Mouse (Mus musculus): ENCODE measurements around the gene Adamts16.
A peak's percentile ranks its signal among the peaks of the same experiment; 100 is the strongest.

The Adamts16 gene

DNA sequence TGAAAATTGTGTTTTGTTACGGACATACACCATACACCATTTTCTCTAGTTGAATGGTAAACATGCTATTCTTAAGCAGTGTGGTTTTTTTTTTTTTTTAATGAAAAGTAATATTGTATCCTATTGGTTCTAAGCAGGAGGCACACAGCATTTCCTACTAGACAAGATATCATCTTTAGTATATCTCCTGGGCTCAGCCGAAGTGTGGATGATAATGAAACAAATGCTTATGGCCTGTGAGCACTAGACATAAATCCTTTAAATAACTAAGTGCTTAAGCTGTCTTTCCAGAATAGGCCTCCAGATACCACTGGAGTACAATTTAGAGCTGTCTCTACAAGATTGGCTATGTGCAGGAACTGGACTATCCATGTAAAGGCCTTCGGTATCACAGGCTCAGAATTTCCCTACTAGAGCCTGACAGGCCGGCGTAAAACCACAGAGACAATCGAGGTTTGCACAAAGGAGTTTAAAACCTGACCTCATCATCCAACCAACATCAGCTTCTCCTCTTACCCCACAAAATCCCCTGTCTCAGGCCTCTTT, 8.9 kb downstream of the Adamts16 start:
- DNase-seq (ENCODE audit: low read depth, low spot score) = no peak

DNA sequence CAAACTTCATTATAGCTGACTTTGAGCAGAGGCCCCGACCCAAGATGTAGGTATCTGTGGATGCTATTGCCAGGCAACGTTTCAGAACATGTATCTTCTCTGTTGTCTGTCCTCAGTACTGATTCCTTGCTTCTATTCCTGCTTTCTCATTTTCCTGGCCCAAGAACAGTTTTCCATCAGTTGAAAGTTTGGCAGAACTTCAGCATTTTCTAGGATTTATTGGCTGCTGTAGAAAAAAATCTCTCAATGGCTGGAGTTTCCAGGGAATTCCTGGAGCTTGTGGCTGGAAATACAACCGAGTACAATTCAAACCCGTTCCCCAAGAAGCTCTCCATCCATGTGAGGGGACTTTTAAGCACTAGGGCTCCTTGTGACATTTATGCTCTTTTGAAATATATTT, 10.6 kb downstream of the Adamts16 start:
- peak; percentile 65 for DNase-seq (ENCODE audit: low read depth, low spot score)

DNA sequence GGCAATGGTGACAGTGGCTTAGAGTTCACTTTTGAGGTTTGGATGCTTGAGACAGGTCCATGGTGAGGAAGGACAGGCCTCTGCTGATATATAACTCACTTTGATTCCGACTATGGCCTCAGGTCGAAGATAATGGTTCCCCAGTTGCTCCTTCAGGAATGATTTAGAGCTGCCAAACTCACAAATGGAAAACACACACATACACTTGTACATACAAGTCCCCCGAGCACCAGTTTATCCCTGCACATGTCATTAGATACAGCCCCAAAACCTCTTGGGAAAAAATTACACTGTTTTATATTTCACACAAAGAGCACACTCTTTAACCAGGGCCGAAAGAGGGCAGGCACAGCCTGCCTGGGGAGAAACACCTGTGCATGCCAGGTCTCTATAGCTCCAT, 14.1 kb downstream of the Adamts16 start:
- no peak for DNase-seq (ENCODE audit: low read depth, low spot score)

DNA sequence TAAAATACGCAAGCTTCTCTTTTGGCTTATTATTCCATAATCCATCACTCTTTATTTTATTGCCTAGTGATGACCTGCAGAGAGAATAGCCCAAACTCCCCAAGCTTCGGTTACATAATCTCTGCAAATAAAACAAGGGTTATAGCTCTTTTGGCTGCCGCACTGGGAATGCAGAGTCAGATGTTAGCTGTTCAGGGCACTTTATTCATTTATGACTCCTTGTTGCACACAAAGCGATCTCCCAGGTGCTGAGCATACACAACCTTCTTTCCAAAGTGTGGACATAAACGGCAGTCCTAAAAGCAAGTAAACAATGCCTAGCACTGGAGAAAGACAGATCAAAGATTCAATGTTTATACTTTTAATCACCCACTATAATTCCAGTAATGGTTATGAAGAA, 16.3 kb downstream of the Adamts16 start:
- no peak for DNase-seq (ENCODE audit: low read depth, low spot score)

DNA sequence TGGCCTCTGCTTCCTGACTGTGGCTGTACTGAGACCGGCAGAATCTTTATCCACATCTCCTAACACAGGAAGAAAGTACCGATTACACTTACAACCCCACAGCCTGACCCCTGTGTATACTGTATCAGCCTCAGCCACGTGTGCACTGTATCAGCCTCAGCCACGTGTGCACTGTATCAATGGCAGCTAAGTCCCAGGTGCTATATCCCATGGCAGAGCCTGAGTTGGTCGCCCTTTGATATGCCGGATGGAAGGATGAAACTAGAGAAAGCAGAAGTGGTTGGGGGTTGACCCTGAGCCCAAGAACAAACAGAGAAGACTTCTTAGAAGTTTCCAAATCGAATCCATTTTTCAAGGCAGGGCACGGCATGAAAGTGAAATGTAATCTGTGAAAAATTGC, 17.9 kb downstream of the Adamts16 start:
- DNase-seq (ENCODE audit: low read depth, low spot score) = no peak

DNA sequence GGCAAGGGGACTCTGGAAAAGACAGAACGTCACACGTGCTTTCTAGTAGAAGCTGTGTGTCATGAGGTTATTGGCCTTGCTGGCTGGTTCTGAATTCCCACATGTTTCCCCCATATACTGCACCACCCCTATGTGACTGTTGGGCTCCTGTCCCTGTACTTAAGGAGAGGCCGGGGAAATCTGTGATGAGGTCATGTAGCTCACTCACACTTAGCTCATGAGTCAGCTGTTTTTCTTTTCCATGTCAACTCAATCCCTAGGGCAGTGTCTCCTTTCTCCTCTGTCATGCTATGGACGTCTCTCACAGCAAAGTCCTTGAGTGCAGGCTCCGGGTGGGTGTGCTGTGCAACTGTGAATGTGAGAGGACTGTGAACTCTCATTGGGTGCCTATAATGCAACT, 22.6 kb downstream of the Adamts16 start:
- DNase-seq (ENCODE audit: low read depth, low spot score) = peak; percentile 44

DNA sequence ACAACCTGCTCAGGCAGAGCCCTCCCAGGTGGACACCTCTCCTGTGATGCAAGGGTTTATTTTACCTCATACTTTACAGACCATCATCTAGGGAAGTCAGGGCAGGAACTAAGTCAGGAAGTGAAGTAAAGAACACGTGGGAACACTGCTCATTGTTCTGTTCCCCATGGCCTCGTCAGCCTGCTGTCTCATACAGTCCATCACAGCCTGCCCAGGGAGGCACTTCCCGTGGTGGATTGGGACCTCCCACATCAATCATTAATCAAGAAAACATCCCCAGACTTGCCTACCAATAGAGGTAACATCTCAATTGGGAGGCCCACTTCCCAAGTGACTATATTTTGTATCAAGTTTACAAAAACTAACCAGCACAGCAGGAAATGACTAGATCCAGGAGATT, 27.2 kb downstream of the Adamts16 start:
- DNase-seq (ENCODE audit: low read depth, low spot score) = no peak

DNA sequence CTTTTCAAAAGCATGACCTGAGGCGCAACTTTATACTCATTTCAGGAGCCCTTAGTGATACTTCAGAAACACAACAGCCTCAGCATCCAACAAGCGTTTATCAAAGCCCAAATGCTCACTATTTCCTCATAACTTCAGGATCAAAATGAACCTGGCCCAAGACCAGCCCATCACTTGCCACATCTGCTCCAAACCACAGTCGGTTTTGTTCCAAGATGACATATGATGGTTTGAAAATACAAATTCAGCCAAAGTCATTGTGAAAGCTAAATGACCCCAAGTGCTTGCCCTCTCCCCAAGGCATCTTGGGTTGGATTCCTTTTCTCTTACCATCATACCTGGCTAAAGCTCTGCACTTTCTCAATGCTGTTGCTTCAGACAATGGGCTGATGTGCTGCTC, 36.1 kb downstream of the Adamts16 start:
- peak; percentile 79 for DNase-seq (ENCODE audit: low read depth, low spot score)

DNA sequence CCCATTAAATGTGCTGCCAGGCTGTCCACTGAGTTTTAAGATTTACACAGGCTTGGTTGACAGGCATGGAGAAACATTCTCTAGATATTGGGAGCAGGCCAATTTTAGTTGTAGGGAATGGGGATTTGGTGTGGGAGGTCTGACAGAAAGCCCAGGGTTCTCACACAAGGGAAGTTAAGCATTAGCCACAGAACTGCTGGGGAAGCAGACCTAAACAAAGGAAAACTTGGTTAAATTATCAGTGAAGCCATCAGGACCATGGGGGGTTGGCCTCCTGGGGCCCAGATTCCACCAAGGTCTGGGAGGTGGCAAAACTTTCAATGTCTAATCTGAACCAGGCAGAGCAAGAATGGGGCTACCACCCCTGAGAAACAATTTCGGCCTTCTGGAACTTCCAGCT, 38.8 kb downstream of the Adamts16 start:
- peak; percentile 31 for DNase-seq (ENCODE audit: low read depth, low spot score)

DNA sequence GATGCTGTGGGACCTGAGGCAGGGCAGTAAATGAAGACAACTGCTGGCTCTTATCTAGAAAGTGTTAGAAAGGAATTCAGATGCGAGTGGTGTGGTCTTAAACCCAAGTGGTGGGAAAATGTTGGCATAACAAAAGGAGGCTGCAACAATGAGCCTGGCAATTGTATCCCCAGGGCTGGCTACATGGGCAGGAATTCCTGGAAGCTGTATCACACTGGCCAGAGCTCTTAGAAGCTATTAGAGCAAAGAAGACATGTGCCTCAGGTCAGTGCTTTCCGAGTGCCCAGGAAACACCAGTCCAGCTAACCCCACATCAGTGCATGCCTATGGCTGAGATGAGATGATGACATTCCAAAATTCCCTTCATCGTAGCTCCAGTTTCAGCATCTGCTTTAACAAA, 42.3 kb downstream of the Adamts16 start:
- no peak for DNase-seq (ENCODE audit: low read depth, low spot score)

DNA sequence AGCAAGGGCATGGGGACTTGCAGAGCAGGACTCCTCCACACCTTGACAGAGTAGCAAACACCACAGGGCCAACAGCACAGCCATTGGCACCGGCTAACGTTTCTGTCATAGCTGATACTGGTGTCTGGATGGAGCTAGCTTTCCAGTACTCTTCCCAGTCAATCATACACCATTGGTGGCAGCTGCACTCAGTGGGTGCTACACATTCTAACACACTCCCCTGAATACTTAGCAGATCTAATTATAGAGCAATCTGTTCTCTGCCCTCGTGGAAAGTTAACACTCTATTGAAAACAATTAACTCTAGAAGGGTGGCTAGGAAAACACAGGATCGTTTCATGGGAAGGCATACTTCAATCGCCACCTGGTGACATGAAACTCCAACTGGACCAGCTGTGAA, 43.2 kb downstream of the Adamts16 start:
- DNase-seq (ENCODE audit: low read depth, low spot score) = no peak

DNA sequence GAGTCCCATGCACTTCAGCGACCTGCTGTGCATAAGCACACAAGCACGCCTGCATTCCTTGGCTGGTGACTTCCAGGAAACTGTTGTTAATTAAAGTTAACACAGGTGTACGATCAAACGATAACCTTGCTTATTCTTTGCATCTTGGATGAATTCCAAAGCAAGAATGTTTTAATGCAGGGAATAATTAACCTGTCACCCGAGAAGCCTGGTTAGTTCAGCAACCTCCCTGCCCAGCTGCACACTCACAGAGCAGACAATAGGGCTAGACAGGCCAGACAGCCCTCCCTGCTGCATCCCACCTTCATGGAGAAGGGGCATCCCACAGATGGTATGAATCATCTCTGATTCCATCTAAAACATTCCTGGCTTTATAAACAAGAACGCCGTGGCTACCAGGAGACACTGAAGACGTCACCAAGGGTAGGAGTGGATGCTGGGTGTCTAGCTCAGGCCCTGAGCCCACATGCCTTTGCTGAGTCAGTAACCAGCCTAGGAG, 47.5 kb downstream of the Adamts16 start:
- DNase-seq (ENCODE audit: low read depth, low spot score) = peak; percentile 90

DNA sequence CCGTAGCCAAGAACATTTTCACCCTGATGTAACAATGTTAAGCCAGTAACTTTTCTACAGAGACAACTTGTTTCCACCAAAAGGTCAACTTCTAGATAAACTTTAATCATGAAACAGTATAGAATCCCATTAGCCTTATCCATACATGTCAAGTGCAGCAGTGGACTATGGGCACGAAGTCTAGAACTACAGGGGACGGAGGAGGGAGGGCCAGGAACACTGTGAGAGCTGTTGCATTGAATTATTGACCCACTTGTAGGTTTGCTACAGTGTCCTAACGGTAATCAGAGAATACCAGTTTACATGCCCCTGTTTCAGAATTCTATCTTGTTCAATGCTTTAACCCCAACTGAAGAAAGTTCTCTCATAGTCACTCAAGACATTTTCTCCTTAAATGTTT, 48.0 kb downstream of the Adamts16 start:
- peak; percentile 28 for DNase-seq (ENCODE audit: low read depth, low spot score)

DNA sequence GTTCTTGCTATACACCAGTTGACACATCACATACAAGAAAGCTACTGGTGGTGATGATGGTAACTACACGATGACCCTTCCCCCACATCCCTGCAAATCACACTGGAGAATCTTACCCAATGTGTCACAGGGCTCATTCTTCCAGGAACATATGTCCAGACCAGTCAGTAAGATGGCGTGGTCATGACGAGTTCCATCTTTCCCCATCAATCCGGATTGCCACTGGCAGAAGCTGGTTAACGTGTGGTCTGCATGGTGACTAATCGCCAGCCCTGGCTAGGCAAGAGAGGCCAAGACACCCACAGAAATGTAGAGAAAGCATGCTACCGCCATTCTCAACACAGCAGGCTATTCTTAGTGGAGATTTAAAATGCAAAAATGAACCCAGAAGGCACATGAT, 48.7 kb downstream of the Adamts16 start:
- DNase-seq (ENCODE audit: low read depth, low spot score) = peak; percentile 92

DNA sequence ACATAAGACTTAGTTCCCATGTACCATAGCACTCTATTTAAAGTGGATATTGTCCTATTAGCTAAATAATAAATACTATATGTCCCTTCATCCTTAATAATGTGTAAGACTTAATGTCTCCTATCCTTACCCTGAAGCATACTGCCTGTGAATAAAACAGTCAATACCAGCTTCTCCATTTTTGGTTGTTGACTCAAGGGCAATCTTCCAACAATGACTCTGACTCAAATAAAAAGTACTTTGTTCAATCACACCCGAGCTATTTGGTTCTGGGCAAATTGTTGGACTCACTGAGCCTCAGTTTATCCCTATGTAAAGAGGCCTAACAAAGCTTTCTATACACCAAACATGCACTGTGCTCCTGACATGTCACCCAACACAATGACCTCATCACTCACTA, 51.8 kb downstream of the Adamts16 start:
- peak; percentile 64 for DNase-seq (ENCODE audit: low read depth, low spot score)

DNA sequence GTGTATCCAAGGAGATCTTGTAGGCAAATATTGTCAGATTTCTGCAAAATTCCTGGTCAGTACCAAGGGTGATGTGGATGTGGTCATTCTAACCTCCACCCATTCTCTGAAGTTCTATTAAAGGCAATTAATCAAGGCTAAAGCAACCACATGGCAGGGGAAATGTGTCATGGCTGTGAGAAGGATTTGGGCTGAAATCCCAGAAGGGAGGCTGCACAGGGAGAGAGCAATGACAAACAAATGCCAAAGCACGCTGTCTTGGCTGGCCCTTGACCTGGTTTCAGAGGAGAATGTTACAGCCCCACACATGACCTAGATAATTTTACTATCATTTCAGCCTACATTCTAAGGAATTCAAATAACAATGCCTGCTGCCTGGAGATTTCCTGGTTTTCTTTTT, 52.6 kb downstream of the Adamts16 start:
- DNase-seq (ENCODE audit: low read depth, low spot score) = peak; percentile 96

DNA sequence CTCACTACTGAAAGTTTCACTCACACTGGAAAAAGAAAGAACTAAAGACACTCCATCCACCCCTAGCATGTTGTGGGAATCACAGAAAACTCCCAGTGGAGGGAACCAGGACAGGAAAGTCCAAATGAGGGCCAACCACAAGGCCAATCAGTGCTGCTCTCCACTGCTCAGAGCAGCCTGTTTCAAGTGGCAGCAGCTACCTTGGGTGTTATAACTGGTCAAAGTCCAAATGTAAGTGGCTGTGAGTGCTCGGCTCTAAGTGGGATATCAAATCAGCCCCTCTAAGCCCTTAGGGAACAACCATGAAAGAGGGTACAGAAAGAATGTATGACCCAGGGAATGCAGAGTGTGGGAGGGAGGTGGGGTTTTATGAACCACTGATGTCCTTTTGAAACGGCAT, 56.5 kb downstream of the Adamts16 start:
- DNase-seq (ENCODE audit: low read depth, low spot score) = no peak

DNA sequence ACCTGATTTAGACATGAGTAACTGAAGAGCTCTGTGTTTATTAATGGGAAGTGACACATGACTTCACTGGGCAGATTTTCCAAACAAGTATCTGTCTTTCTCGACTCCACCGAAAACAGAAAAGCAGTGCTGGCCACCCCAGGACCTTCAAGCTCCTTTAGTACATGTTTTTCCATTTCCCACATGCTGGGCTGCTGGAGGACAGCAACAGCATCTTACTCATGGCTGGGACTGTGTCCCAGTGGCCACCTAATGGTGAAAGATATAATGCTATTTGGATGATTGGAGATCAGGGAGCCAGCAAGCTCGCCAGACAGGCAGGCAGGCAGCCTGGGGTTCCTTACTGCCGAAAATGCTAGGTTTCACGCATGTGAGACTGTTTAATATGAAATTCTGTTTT, 57.5 kb downstream of the Adamts16 start:
- DNase-seq (ENCODE audit: low read depth, low spot score) = peak; percentile 77

DNA sequence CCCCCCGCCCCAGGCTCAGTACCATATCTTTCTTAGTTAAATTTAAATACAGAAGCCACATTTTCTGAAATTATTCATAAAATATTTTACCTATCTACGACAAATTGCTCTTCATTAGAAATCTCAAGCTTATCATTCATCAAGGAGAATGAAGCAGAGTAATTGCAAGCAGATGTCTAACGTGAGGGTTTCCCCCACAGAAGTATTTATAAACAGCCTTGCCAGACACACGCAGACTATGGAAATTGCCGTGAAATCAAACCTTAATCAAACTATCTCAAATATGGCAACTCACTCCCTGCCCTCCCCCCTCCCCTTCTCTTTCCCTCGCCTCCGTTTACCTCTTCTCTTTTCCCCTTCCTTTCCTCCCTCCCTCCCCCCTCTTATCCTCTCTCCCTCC, 61.8 kb downstream of the Adamts16 start:
- DNase-seq (ENCODE audit: low read depth, low spot score) = peak; percentile 42

DNA sequence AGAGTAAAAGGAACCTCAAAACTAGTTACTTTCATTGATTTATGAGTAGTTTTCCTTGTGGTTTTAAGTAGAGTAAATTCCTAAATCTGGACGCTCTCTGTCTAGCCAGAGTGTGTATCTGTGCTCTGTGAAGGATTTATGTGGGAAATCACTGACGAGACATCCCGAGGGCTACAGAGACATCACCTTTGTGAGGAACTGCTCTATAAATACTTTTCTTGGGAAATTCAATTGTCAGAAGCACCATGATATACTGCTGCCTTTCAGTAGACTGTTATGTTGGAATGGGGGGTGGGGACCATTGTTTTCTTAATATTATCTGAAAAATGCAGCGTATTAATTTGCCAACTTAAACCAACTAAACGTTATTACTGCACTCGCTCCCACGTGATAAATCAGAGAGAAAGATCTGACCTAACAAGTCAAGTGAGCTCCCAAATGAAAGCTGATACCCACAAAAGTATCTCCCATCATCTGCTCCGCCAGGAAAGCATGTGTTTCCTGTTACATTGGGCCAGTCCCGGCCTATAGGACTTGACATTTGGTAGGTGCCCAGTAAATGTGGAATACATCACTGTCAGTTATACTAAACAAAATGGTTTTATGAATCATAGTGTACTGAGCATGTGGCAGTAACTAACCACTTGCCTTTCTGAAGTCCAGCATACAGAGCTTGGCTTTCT, 62.6 kb downstream of the Adamts16 start:
- DNase-seq (ENCODE audit: low read depth, low spot score) = peak; percentile 98

DNA sequence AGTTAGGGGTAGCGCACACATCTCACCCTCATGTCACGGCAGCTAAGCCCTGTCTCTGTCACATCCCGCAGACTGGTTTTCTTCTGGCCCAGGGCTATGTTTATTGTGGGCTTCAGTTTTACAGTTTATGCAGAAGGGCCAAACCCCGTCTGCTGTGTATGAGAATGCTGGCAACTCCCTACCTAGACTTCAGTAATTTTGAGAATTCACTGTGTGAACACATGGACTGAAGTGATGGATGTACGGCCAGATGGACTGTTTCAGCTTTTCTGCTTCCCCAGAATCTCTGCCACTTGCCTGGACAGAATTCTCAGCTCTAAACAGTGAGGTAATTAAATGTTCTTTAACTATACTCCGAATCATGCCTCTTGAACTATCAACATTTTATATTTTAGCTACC, 70.5 kb downstream of the Adamts16 start:
- no peak for DNase-seq (ENCODE audit: low read depth, low spot score)

DNA sequence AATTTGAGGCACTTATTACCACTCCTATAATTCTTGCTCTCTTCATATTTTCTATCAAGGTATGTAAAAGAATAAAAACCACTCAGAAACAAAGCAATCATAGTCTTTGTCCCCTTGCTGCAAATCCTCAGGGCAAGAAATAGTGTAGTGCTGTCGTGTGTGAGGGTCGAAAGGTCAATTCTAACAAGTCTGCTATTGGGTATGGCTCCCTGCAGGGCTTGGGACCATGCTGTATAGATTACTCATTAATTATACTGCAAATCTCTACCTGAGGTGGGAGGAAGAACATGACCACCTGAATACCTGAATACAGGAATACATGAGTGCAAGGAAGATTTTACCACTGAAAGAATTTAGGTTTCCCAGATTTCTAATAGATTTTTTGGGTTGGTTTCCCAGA, 72.5 kb downstream of the Adamts16 start:
- DNase-seq (ENCODE audit: low read depth, low spot score) = no peak

DNA sequence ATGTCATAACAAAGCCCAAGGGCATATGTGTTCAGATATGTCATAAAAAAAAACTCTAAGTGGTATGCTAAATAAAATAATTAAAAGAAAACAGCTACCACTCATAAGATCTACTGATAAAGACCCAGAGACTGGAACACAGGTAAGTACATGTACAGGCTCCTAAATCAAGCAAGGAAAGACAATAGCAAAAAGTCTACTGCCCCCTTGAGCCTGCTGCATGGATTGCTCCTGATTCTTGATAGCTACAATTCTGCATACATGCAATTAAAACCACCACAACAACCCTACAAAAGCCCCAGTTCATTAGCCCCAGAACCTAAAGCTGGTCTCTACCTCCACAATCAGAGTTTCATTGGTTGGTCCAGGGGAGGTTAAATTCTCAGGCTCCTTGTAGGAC, 74.1 kb downstream of the Adamts16 start:
- peak; percentile 57 for DNase-seq (ENCODE audit: low read depth, low spot score)

DNA sequence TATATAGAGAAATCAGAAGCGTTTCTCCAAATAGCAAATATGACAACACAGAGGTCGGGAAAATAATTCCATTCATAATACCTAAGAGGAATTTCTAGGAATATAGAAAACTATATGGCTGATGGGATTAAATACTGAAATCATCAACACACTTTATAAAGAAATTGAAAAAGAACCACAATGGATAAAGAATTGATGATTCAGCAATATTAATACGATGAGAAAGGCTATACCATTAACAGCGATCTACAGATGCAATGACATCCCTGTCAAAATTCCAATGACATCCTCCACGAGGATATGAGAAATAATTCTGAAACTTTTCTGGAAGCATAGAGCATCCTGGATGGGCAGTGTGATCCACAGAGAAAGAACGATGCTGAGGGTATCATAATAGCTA, 76.9 kb downstream of the Adamts16 start:
- DNase-seq (ENCODE audit: low read depth, low spot score) = no peak

All from 3T3-L1 (cell line).